Mouse (Mus musculus) natural killer cell, adult 2 months (primary cell): Measurements from ENCODE around the gene Bcar3.
A peak's percentile ranks its signal among the peaks of the same experiment; 100 is the strongest.
"Not testable (repeated sequence)": the region's sequence is repeated elsewhere in the genome, so short reads cannot be mapped to it uniquely, and the experiment has no call there.

ENCODE experiments used
- DNase-seq, 2 experiments: peaks; one replicate each; pipeline ENCODE4 v3.0.0; 2022; ENCODE audit warnings: low spot score in 2 of 2

The Bcar3 gene

GRCm38 (mm10) chr3:122380776-122381175, 86.8 kb downstream of the Bcar3 start:
- DNase-seq, result no peak

- DNase-seq, result no peak
These were observed 87.7 kb downstream of the Bcar3 start for GRCm38 (mm10) chr3:122381591-122381990.

GRCm38 (mm10) chr3:122386444-122386843, 92.5 kb downstream of the Bcar3 start:
- no peak for DNase-seq

- no peak for DNase-seq
These were observed 93.8 kb downstream of the Bcar3 start for GRCm38 (mm10) chr3:122387771-122388170.

- DNase-seq, result no peak
These were observed 96.0 kb downstream of the Bcar3 start for GRCm38 (mm10) chr3:122389972-122390371.

GRCm38 (mm10) chr3:122391098-122391497, 97.2 kb downstream of the Bcar3 start:
- DNase-seq, result no peak

GRCm38 (mm10) chr3:122391816-122392215, 97.9 kb downstream of the Bcar3 start:
- no peak for DNase-seq

- DNase-seq, result not testable (repeated sequence)
These were observed 99.5 kb downstream of the Bcar3 start for GRCm38 (mm10) chr3:122393411-122393810.

GRCm38 (mm10) chr3:122393836-122394374, 100.0 kb downstream of the Bcar3 start:
- DNase-seq, result no peak

GRCm38 (mm10) chr3:122396957-122397356, 103.0 kb downstream of the Bcar3 start:
- DNase-seq, result no peak

GRCm38 (mm10) chr3:122397401-122397800, 103.5 kb downstream of the Bcar3 start:
- DNase-seq, result no peak

- no peak for DNase-seq
These were observed 107.1 kb downstream of the Bcar3 start for GRCm38 (mm10) chr3:122401011-122401410.

GRCm38 (mm10) chr3:122402143-122402542, 108.2 kb downstream of the Bcar3 start:
- no peak for DNase-seq

GRCm38 (mm10) chr3:122403860-122404557, 110.1 kb downstream of the Bcar3 start:
- peak in 1 of 2 experiments; percentile 72 for DNase-seq

GRCm38 (mm10) chr3:122405203-122405956, 111.4 kb downstream of the Bcar3 start:
- DNase-seq, result no peak

- DNase-seq, result peak in 1 of 2 experiments; percentile 71
These were observed 112.5 kb downstream of the Bcar3 start for GRCm38 (mm10) chr3:122406416-122406815.

- no peak for DNase-seq
These were observed 113.8 kb downstream of the Bcar3 start for GRCm38 (mm10) chr3:122407757-122408156.

- DNase-seq, result peak in 1 of 2 experiments; percentile 28
These were observed 114.9 kb downstream of the Bcar3 start for GRCm38 (mm10) chr3:122408798-122409311.

- DNase-seq, result no peak
These were observed 117.7 kb downstream of the Bcar3 start for GRCm38 (mm10) chr3:122411590-122411989.

- DNase-seq, result no peak
These were observed 120.0 kb downstream of the Bcar3 start for GRCm38 (mm10) chr3:122413729-122414561.

GRCm38 (mm10) chr3:122414868-122415267, 120.9 kb downstream of the Bcar3 start:
- no peak for DNase-seq

GRCm38 (mm10) chr3:122417466-122417865, 123.5 kb downstream of the Bcar3 start:
- DNase-seq, result no peak
